Mouse (Mus musculus) CD4-positive, CD25-positive, alpha-beta regulatory T cell, adult 2 months (primary cell): Measurements from ENCODE around the gene Kyat1.
A peak's percentile ranks its signal among the peaks of the same experiment; 100 is the strongest.
"Not testable (repeated sequence)": the region's sequence is repeated elsewhere in the genome, so short reads cannot be mapped to it uniquely, and the experiment has no call there.

Experiments used
- DNase-seq: peaks from one replicate; pipeline ENCODE4 v3.0.0-alpha.2; 2012; ENCODE audit warnings: low read depth, low spot score

Kyat1 gene

GRCm38 (mm10) chr2:30214745-30215144 is 9.1 kb upstream of the Kyat1 start:
- no peak for DNase-seq

GRCm38 (mm10) chr2:30212951-30213350 is 7.3 kb upstream of the Kyat1 start:
- no peak for DNase-seq

- no peak for DNase-seq
Measured at GRCm38 (mm10) chr2:30212169-30212545, 6.5 kb upstream of the Kyat1 start.

GRCm38 (mm10) chr2:30211408-30212168 is 5.9 kb upstream of the Kyat1 start:
- no peak for DNase-seq

- no peak for DNase-seq
Measured at GRCm38 (mm10) chr2:30207886-30208285, 2.2 kb upstream of the Kyat1 start.

- no peak for DNase-seq
Measured at GRCm38 (mm10) chr2:30207401-30207800, 1.8 kb upstream of the Kyat1 start.

- DNase-seq = no peak
Measured at GRCm38 (mm10) chr2:30205255-30205628, 405 bp downstream of the Kyat1 start.

- peak; percentile 77 for DNase-seq
Measured at GRCm38 (mm10) chr2:30203439-30203838, 2.2 kb downstream of the Kyat1 start.

- no peak for DNase-seq
Measured at GRCm38 (mm10) chr2:30200388-30200925, 5.2 kb downstream of the Kyat1 start.

GRCm38 (mm10) chr2:30199984-30200383 is 5.7 kb downstream of the Kyat1 start:
- DNase-seq = no peak

GRCm38 (mm10) chr2:30198021-30198420 is 7.6 kb downstream of the Kyat1 start:
- no peak for DNase-seq

GRCm38 (mm10) chr2:30194656-30195055 is 11.0 kb downstream of the Kyat1 start:
- DNase-seq = no peak

- DNase-seq = no peak
Measured at GRCm38 (mm10) chr2:30191790-30192580, 13.7 kb downstream of the Kyat1 start.

- no peak for DNase-seq
Measured at GRCm38 (mm10) chr2:30185681-30186080, 20.0 kb downstream of the Kyat1 start.

GRCm38 (mm10) chr2:30185276-30185675 is 20.4 kb downstream of the Kyat1 start:
- no peak for DNase-seq

- DNase-seq = no peak
Measured at GRCm38 (mm10) chr2:30183721-30184120, 21.9 kb downstream of the Kyat1 start.

GRCm38 (mm10) chr2:30182424-30182823 is 23.2 kb downstream of the Kyat1 start:
- no peak for DNase-seq

- DNase-seq = not testable (repeated sequence)
Measured at GRCm38 (mm10) chr2:30178711-30179110, 26.9 kb downstream of the Kyat1 start.

GRCm38 (mm10) chr2:30177700-30178675 is 27.7 kb downstream of the Kyat1 start, which contains the start of gene Spout1:
Gene Spout1 (minus strand): TSS chr2:30178459.
- peak; percentile 97 for DNase-seq

GRCm38 (mm10) chr2:30176561-30176960 is 29.1 kb downstream of the Kyat1 start:
- DNase-seq = no peak

- DNase-seq = peak; percentile 30
Measured at GRCm38 (mm10) chr2:30175897-30176296, 29.8 kb downstream of the Kyat1 start.
